Mouse (Mus musculus) adrenal gland, postnatal 4 days (tissue): Measurements from ENCODE around the gene Med21. TPM values are rescaled to one million over a fixed set of nuclear protein-coding genes. Genes with fewer than 3 reads are reported as not detected.

ENCODE experiments used
- DNase-seq, 2 experiments: peaks; one replicate each; pipeline ENCODE4 v3.0.0; 2021 to 2022; ENCODE audit warnings: low spot score in 2 of 2, mixed read lengths in 2 of 2
- total RNA-seq, 2 experiments: library from RNA; stranded (reverse); gene quantifications; 2 replicates each; pipeline ENCODE4 v1.2.3; 2021

The Med21 gene
- total RNA-seq, 2 experiments from 2014 or later: 60.3 to 69.7 TPM

DNA sequence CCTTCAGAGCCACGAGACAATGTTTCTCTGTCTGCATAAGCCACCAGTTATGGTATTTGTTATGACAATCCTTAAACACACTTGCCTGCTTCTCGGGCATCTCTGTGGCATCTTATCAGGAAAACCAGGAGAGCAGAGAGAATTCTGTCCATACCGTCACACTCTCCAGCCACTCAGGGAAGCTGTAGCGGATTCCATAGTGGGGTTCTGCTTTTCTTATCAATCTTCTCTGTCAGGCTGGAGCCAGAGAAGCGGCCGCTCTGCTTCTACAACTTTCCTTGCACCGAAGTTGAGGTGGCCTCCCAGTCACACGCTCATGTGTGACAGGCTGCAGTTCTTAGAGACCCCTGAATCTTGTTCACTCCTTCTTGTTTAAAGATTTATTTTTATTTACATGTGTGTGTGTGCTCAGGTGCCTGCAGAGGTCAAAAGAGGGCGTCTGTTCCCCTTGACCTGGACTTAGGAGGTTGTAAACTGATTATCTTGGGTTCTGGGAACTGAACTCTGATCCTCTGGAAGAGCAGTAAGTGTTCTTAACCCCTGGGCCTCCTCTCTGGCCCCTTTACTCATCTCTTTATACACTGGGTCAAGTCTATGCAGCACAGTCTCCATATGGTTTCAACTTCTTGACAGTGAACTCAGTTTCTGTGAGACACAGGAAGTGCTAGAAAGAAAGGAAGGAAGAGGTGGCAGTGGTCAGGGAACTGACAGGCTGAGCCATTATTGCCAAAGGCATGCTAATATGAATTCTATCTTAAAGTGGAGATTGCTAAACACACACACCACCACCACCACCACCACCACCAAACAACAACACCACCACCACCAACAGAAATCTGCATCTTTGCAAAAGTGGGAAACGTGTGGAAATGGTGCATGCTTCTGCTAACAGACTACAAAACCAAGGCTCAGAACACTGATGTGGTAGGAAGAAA, 36.1 kb downstream of the Med21 start:
- no peak for DNase-seq

DNA sequence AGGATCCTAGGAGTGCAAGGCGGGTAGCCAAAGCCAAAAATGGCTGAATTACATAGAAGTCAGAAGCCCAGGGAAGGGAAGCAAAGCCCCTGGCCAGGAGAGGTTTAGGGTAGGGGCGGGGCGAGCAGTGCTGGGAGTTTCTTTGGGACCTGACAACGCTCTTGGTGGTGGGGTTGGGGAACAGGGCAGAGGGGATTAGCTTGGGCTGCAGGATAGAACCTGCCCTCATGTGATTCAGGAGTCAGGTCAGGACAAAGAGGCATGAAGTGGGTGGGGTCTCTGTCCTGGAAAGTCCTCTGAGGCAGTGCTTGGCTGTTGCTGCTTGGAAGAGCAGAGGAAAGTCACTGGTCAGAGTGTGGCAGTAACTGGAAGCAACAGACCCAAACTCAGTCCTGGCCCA, 41.5 kb downstream of the Med21 start:
- DNase-seq: no peak

DNA sequence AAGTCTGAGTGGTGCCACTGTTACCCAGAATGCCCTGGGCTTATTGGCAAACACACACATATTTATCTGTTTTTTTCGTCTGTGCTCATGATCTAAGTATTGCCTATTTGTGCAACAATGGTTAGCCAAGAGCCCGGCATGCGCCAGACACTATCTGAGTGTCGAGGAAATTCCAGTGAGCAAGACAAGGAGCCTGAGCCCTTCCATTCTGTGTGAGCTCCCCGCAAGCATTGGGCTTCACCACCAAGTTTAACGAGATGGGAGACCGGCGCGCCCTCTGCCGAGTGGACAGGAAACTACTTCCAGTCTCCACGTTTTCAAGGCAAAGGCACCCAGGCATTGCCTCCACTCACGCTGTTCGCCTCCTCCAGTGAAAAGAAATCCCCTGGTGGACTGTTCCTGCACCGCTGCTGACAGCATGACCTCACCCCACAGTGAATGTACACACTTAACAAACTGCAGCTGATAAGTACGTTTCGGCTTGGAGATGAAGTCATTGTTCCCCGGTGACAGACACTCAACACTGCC, 43.5 kb downstream of the Med21 start:
- DNase-seq: peak in 1 of 2 experiments; percentile 25

DNA sequence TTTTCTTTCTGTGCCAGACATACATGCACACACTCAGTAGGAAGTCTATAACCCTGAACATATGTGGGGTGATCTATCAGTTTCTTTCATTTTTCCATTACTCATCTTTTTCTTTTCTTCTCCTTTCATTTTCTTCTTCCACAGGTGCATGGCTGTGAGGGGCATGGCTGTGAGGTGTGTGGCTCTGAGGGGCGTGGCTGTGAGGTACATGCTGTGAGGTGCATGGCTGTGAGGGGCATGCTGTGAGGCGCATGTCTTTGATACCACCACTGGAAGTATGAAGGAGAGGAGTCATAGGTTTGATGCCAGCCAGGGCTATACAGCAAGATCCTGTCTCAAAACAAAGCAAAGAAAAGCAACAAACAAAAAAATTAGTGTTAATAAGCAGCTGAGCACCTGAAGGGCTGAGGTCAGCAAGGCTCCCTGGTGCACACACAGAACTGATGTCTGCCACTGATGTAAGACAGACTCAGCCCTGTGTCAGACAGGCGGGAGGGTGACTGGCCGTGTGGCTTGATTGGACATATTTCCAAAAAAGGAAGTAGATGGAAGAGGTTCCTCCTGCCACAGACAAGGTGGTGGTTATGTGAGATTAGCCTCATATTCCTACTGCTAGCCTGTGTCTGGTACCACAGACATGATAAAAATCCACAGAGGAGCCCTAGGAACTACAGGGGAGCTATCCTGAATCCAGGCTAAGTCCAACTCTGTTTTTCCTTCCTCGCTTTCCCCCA, 44.3 kb downstream of the Med21 start:
- no peak for DNase-seq

DNA sequence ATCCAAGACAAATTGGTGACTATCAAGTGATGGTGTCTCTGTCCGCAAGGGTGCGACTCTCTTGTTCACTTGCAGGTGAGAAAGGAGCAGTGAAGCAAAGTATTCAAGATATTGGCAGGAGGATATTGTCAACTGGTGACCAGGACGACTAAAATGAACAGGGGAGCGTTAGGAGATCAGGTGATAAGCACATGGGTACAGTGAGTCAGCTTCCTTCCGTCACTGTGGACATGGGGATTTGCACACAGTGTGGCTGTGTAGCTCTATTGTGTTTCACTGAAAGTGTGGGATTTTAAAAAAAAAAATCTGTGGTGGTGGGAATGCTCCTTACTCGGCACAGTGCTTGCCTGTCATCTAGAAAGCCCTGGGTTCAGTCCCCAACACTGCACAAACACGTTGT, 45.7 kb downstream of the Med21 start:
- DNase-seq: no peak

DNA sequence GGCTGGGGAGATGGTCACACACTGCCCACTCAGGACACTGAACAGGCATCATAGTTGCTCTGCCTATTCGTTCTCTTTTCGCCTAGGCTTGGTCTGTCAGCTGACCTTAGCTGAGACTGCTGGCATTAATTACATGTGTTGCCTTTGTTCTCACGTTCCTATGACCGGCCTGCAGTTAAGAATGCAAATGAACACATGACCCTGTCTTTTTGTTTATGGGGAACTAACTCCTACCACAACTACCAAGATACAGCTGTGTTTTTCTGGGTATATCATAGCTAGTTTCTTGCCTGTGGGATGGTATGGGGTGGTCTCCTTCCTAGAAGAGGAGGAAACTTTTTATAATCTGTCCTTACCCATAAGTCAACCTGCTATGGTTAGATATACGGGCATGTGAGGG, 46.5 kb downstream of the Med21 start:
- no peak for DNase-seq

DNA sequence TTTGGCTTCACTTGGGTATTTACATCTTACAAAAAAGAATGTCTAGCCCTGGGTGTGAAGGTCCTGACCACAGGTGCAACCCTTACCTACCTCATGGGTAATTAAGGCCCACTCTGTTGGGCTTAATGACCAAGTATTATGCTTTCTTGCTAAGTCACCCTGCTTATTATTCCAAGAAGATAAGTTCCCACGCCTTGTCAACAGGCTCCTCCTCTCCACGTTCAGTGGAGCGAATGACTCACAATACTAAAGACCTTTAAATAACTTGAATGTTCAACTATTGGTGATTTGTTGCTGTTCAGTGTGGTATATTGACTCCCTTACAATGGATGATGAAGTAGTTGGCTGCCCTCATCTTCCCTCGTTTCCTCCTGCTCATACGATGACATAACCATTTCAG, 55.4 kb downstream of the Med21 start:
- DNase-seq: no peak

DNA sequence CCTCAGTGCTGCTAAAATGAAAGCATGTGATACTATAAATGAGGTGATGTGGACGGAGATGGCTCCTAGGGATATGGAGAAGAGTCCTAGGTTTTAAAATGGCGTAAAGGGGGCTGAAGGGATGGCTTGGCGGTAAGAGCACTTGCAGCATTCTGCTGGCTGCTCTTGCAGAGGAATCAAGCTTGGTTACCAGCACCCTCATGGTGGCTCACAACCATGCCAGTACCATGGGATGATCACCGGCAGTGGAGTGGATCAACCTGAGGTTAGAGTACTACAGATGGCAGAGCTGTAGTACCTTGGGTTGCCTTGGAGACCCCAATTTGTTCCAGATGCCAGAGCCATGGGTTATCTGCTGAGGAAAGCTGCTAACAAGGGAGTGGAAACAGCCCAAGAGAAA, 56.0 kb downstream of the Med21 start:
- no peak for DNase-seq

Other genes starting within 250 kb of the Med21 start
- gene Itpr2, start 140.3 kb upstream of the Med21 start, total RNA-seq: 10 to 100 TPM; 41.4 to 41.7 TPM
- gene Fgfr1op2, start 65.3 kb upstream of the Med21 start, total RNA-seq: 10 to 100 TPM; 78.4 to 79.2 TPM
- gene Ints13, start 64.7 kb upstream of the Med21 start, total RNA-seq: 10 to 100 TPM; 38.6 to 46.6 TPM
- 10 to 100 TPM; 59.8 to 66.3 TPM for gene Tm7sf3, start 277 bp downstream of the Med21 start, total RNA-seq
- gene Stk38l, start 82.4 kb downstream of the Med21 start, total RNA-seq: 10 to 100 TPM; 13.7 to 17.4 TPM
- 1 to 10 TPM; 3.6 to 3.7 TPM for gene Arntl2, start 153.5 kb downstream of the Med21 start, total RNA-seq
- gene Smco2, start 207.6 kb downstream of the Med21 start, total RNA-seq: not detected
- gene Ppfibp1, start 245.9 kb downstream of the Med21 start, total RNA-seq: 100 to 1,000 TPM; 146 to 152 TPM